Mouse (Mus musculus): Measurements from ENCODE around the gene Bard1. TPM values are rescaled to one million over a fixed set of nuclear protein-coding genes. Genes with fewer than 3 reads are reported as not detected.
A peak's percentile ranks its signal among the peaks of the same experiment; 100 is the strongest.

Bard1 gene
- 1 to 10 TPM in 1 of 2 experiments, under 1 TPM in 1; 0.74 to 1.1 TPM for total RNA-seq (2021)
- long read RNA-seq, experiment 1 = 0 reads
- long read RNA-seq, experiment 2 = 0 reads

GRCm38 (mm10) chr1:71102344-71103173 is at the start of gene Bard1:
Gene Bard1 (minus strand): TSS chr1:71103146.
- DNase-seq (ENCODE audit: low spot score in 2 of 2) = peak; percentile 69 to 71

GRCm38 (mm10) chr1:71127171-71127570 is 24.2 kb upstream of the Bard1 start:
- DNase-seq (ENCODE audit: low spot score in 2 of 2) = no peak

GRCm38 (mm10) chr1:71118511-71118910 is 15.6 kb upstream of the Bard1 start:
- no peak for DNase-seq (ENCODE audit: low spot score in 2 of 2)

- DNase-seq (ENCODE audit: low spot score in 2 of 2) = no peak
Observed at GRCm38 (mm10) chr1:71117253-71117652, 14.3 kb upstream of the Bard1 start.

GRCm38 (mm10) chr1:71115781-71116180 is 12.8 kb upstream of the Bard1 start:
- DNase-seq (ENCODE audit: low spot score in 2 of 2) = no peak

GRCm38 (mm10) chr1:71109858-71110257 is 6.9 kb upstream of the Bard1 start:
- DNase-seq (ENCODE audit: low spot score in 2 of 2) = no peak

- DNase-seq (ENCODE audit: low spot score in 2 of 2) = no peak
Observed at GRCm38 (mm10) chr1:71106127-71106526, 3.2 kb upstream of the Bard1 start.

GRCm38 (mm10) chr1:71105724-71106123 is 2.8 kb upstream of the Bard1 start:
- DNase-seq (ENCODE audit: low spot score in 2 of 2) = no peak

- no peak for DNase-seq (ENCODE audit: low spot score in 2 of 2)
Observed at GRCm38 (mm10) chr1:71103174-71103864, 373 bp upstream of the Bard1 start.

GRCm38 (mm10) chr1:71101369-71101970 is 1.5 kb downstream of the Bard1 start:
- DNase-seq (ENCODE audit: low spot score in 2 of 2) = no peak

GRCm38 (mm10) chr1:71100591-71101368 is 2.2 kb downstream of the Bard1 start:
- no peak for DNase-seq (ENCODE audit: low spot score in 2 of 2)

GRCm38 (mm10) chr1:71099945-71100515 is 2.9 kb downstream of the Bard1 start:
- DNase-seq (ENCODE audit: low spot score in 2 of 2) = peak in 1 of 2 experiments; percentile 25

GRCm38 (mm10) chr1:71096031-71096430 is 6.9 kb downstream of the Bard1 start:
- DNase-seq (ENCODE audit: low spot score in 2 of 2) = no peak

- no peak for DNase-seq (ENCODE audit: low spot score in 2 of 2)
Observed at GRCm38 (mm10) chr1:71095211-71095805, 7.6 kb downstream of the Bard1 start.

- DNase-seq (ENCODE audit: low spot score in 2 of 2) = no peak
Observed at GRCm38 (mm10) chr1:71075651-71076050, 27.3 kb downstream of the Bard1 start.

GRCm38 (mm10) chr1:71070771-71071170 is 32.2 kb downstream of the Bard1 start:
- DNase-seq (ENCODE audit: low spot score in 2 of 2) = no peak

- no peak for DNase-seq (ENCODE audit: low spot score in 2 of 2)
Observed at GRCm38 (mm10) chr1:71068728-71069304, 34.1 kb downstream of the Bard1 start.

GRCm38 (mm10) chr1:71063885-71064492 is 39.0 kb downstream of the Bard1 start:
- DNase-seq (ENCODE audit: low spot score in 2 of 2) = no peak

GRCm38 (mm10) chr1:71056143-71056542 is 46.8 kb downstream of the Bard1 start:
- no peak for DNase-seq (ENCODE audit: low spot score in 2 of 2)

- DNase-seq (ENCODE audit: low spot score in 2 of 2) = no peak
Observed at GRCm38 (mm10) chr1:71055454-71055853, 47.5 kb downstream of the Bard1 start.
